Comparison of ENCODE assay signal across 9 mouse cellular contexts in the genomic region with DNA sequence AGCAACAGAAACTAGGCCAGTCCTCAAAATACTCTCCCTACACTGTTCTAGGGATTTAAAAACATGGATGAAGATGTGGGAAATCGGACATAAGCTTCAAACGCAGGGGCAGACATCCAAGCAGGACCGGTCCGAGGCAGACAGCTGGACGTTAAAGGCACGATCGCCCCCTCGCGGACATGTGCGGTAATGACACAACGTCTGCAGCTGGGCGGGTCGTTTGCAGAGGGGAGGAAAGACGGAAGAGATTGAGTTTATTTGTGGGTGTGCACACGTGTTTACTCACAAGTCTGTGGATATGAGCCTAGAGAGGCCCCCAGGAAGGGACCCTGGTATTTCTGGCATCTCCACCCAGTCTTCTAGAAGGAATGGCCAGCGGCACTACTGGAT. TPM values are rescaled to one million over a fixed set of nuclear protein-coding genes. Genes with fewer than 3 reads are reported as not detected.
DNase-seq lines count a peak whose midpoint lies in the region; ATAC-seq and TF ChIP-seq lines count a peak whose summit lies in the region.
"Had no signal": no experiment of that assay in that cellular context is flagged by ENCODE, and none has a peak within 500 bp of the region (broad histone marks: within the 10 kb centered on the region; RNA-seq: fewer than 3 reads in every experiment).

No protein-coding gene starts in this region.

- H3K4me2 ChIP-seq in forebrain, embryonic 15.5 days (replicated peaks): 0 out of 2 replicates have a peak overlapping the region, but pooled peaks have one; percentile 14
- no peak overlapping the region for H3K4me2 ChIP-seq in lung, embryonic 14.5 days
- H3K4me2 ChIP-seq: limb, embryonic 12.5 days had no signal

- whole genome bisulfite sequencing in forebrain, embryonic 15.5 days: 7% methylated on average over 16 of the region's 16 CpGs
- WGBS in lung, embryonic 14.5 days: 5% methylated on average over 16 of the region's 16 CpGs
- WGBS in olfactory bulb, adult 2 months: 5% methylated on average over 16 of the region's 16 CpGs
- WGBS in thymus, adult 2 months: 6% methylated on average over 16 of the region's 16 CpGs

- peak; percentile 89 for TF ChIP-seq CTCF in layer of hippocampus, adult 2 months (conservative IDR thresholded peaks at IDR 0.05)
- peak; percentile 96 for TF ChIP-seq CTCF in lung, embryonic 14.5 days (IDR thresholded peaks at IDR 0.05; ENCODE audit: low read depth)
- peak; percentile 92 for TF ChIP-seq CTCF in olfactory bulb, adult 2 months (IDR thresholded peaks at IDR 0.05; ENCODE audit: insufficient read depth, low read depth, low read length)
- TF ChIP-seq CTCF in thymus, adult 2 months (IDR thresholded peaks at IDR 0.05; ENCODE audit: borderline replicate concordance, control insufficient read depth, extremely low read depth, insufficient read depth, low read length, poor library complexity): peak; percentile 90

- DNase-seq in ES-E14 (ENCODE audit: low read depth, low spot score): peak; percentile 66
- peak; percentile 72 for DNase-seq in cerebellum, adult 11 months
- DNase-seq in layer of hippocampus, adult 2 months (ENCODE audit: low spot score in 2 of 2): peak; percentile 59 to 86
- peak; percentile 91 for DNase-seq in lung, embryonic 14.5 days
- peak; percentile 84 for DNase-seq in thymus, adult 2 months

- in situ Hi-C loops in ES-E14 (cut with MboI; ENCODE audit: low sequenced_read_pairs in 2 of 2, unreplicated experiment in 2 of 2): loop anchor here in 1 of 2 experiments (10.0 kb wide), 3 partner anchors 120 to 280 kb away; partner anchors contain the start of genes Crb3 and Slc25a23

- no peaks in the 10 kb centered on the region for H3K36me3 ChIP-seq in ES-E14 (ENCODE audit: control insufficient read depth, insufficient read depth, low read length, poor library complexity, severe bottlenecking)
- no peaks in the 10 kb centered on the region for H3K36me3 ChIP-seq in forebrain, embryonic 15.5 days
- no peaks in the 10 kb centered on the region for H3K36me3 ChIP-seq in lung, embryonic 14.5 days (ENCODE audit: insufficient read depth)
- H3K36me3 ChIP-seq in thymus, adult 2 months (ENCODE audit: control insufficient read depth, insufficient read depth, low read length): no peaks in the 10 kb centered on the region
- H3K36me3 ChIP-seq: limb, embryonic 12.5 days had no signal

- no peaks in the 10 kb centered on the region for H3K27me3 ChIP-seq in forebrain, embryonic 15.5 days
- no peaks in the 10 kb centered on the region for H3K27me3 ChIP-seq in lung, embryonic 14.5 days (ENCODE audit: insufficient read depth, low read length)
- H3K27me3 ChIP-seq in thymus, adult 2 months (ENCODE audit: control insufficient read depth, insufficient read depth, low read length): no peaks in the 10 kb centered on the region

- H3K4me3 ChIP-seq in ES-E14 (ENCODE audit: insufficient read depth in 1 of 2, low read depth in 1 of 2, low read length in 2 of 2, poor library complexity in 1 of 2, severe bottlenecking in 1 of 2): no peak overlapping the region
- no peak overlapping the region for H3K4me3 ChIP-seq in forebrain, embryonic 15.5 days
- H3K4me3 ChIP-seq in layer of hippocampus, adult 2 months: no peak overlapping the region
- no peak overlapping the region for H3K4me3 ChIP-seq in lung, embryonic 14.5 days (ENCODE audit: low read depth, low read length)
- no peak overlapping the region for H3K4me3 ChIP-seq in olfactory bulb, adult 2 months (ENCODE audit: insufficient read depth, low read depth, low read length)
- no peak overlapping the region for H3K4me3 ChIP-seq in thymus, adult 2 months (ENCODE audit: control insufficient read depth, insufficient read depth, low read length)
- H3K4me3 ChIP-seq: limb, embryonic 12.5 days had no signal

- no peak overlapping the region for H3K9ac ChIP-seq in ES-E14 (ENCODE audit: insufficient read depth, low read depth, low read length, poor library complexity, severe bottlenecking)
- H3K9ac ChIP-seq in forebrain, embryonic 15.5 days (replicated peaks): no peak overlapping the region
- no peak overlapping the region for H3K9ac ChIP-seq in lung, embryonic 14.5 days
- H3K9ac ChIP-seq: limb, embryonic 12.5 days had no signal

- no peak overlapping the region for H3K27ac ChIP-seq in ES-E14 (ENCODE audit: insufficient read depth, low read depth, low read length, poor library complexity, severe bottlenecking)
- no peak overlapping the region for H3K27ac ChIP-seq in forebrain, embryonic 15.5 days (replicated peaks)
- no peak overlapping the region for H3K27ac ChIP-seq in layer of hippocampus, adult 2 months
- H3K27ac ChIP-seq in lung, embryonic 14.5 days (ENCODE audit: low read depth): no peak overlapping the region
- no peak overlapping the region for H3K27ac ChIP-seq in olfactory bulb, adult 2 months (ENCODE audit: insufficient read depth, low read depth, low read length)
- H3K27ac ChIP-seq in thymus, adult 2 months (ENCODE audit: control insufficient read depth, insufficient read depth, low read length): no peak overlapping the region
- H3K27ac ChIP-seq: limb, embryonic 12.5 days had no signal

- ATAC-seq in forebrain, embryonic 15.5 days (replicated peaks): peak; percentile 41
- peak; percentile 42 to 43 for ATAC-seq in hematopoietic stem cell, adult 5-6 weeks (replicated peaks in 1 of 2; ENCODE audit: insufficient read depth in 1 of 2, low FRiP score in 2 of 2, low TSS enrichment in 1 of 2, low read depth in 1 of 2, poor library complexity in 2 of 2, severe bottlenecking in 2 of 2)
- peak; percentile 57 for ATAC-seq in lung, embryonic 14.5 days (ENCODE audit: insufficient read depth)

- no peak for TF ChIP-seq POLR2A in olfactory bulb, adult 2 months (IDR thresholded peaks at IDR 0.05; ENCODE audit: insufficient read depth, low read depth, low read length)
- TF ChIP-seq POLR2A in thymus, adult 2 months (IDR thresholded peaks at IDR 0.05; ENCODE audit: control insufficient read depth, extremely low read depth, insufficient read depth, low read length, poor library complexity): no peak

- H3K4me1 ChIP-seq in ES-E14 (ENCODE audit: control insufficient read depth in 2 of 2, insufficient read depth in 2 of 2, low read length in 2 of 2, poor library complexity in 1 of 2): peaks cover 0 to 5% of the 10 kb centered on the region in 2 experiments; a peak in 1 of 4 replicates
- 0 out of 2 replicates have a peak, but pooled peaks cover 2% of the 10 kb centered on the region for H3K4me1 ChIP-seq in forebrain, embryonic 15.5 days
- no peaks in the 10 kb centered on the region for H3K4me1 ChIP-seq in lung, embryonic 14.5 days (ENCODE audit: insufficient read depth)
- no peaks in the 10 kb centered on the region for H3K4me1 ChIP-seq in olfactory bulb, adult 2 months (ENCODE audit: control insufficient read depth, insufficient read depth, low read length)
- peaks cover 9% of the 10 kb centered on the region for H3K4me1 ChIP-seq in thymus, adult 2 months (replicated peaks; ENCODE audit: control insufficient read depth, insufficient read depth, low read length)
- H3K4me1 ChIP-seq: limb, embryonic 12.5 days had no signal

- no peaks in the 10 kb centered on the region for H3K9me3 ChIP-seq in ES-E14 (ENCODE audit: control insufficient read depth, insufficient read depth, low read depth, low read length)
- H3K9me3 ChIP-seq in forebrain, embryonic 15.5 days: no peaks in the 10 kb centered on the region
- no peaks in the 10 kb centered on the region for H3K9me3 ChIP-seq in lung, embryonic 14.5 days (ENCODE audit: low read depth, low read length)
- H3K9me3 ChIP-seq: limb, embryonic 12.5 days had no signal

TF ChIP-seq in ES-E14, 5 proteins besides CTCF, POLR2A, EP300 and RAD21:
- peak; percentile 43; the same call in 1 of the 2 replicates for TF ChIP-seq ZC3H11A (IDR thresholded peaks at IDR 0.05; ENCODE audit: borderline replicate concordance, low read depth, low read length)
- TF ChIP-seq CHD2 (IDR thresholded peaks at IDR 0.05; ENCODE audit: low read depth, low read length): no peak
- no peak for TF ChIP-seq MAFK (IDR thresholded peaks at IDR 0.05; ENCODE audit: insufficient read depth, low read depth, low read length)
- no peak for TF ChIP-seq ZNF384 (IDR thresholded peaks at IDR 0.05; ENCODE audit: low read depth, low read length)
- TF ChIP-seq HCFC1 (IDR thresholded peaks at IDR 0.05; ENCODE audit: borderline replicate concordance, insufficient read depth, low read length): no peak
TF ChIP-seq in ES-E14: peak in this region for 1.

RNA-seq across cellular contexts. Expression of gene Adgre1, which starts 23.7 kb away (rescaled TPM):
- total RNA-seq in ES-E14 (2012; rRNA removed): 0.22 TPM in 1 of 2 replicates, not detected in the other
- polyA plus RNA-seq in forebrain, embryonic 15.5 days (2015; fragmentation: Nextera tagmentation; extraction: Ambion mirVana): 3.4 and 3.5 TPM in 2 replicates
- total RNA-seq in hematopoietic stem cell, adult 5-6 weeks (2017): 3.5 and 5.6 TPM in 2 replicates
- total RNA-seq in layer of hippocampus, adult 2 months (2021): 1 to 10 TPM; 4.5 to 6.2 TPM
- 5.6 and 6.2 TPM in 2 replicates for polyA plus RNA-seq in lung, embryonic 14.5 days (2014; fragmentation: Nextera tagmentation; extraction: Ambion mirVana)
- not detected in 2 replicates for polyA plus RNA-seq in olfactory bulb, adult 2 months (2012; ENCODE audit: insufficient read depth, insufficient read length, low replicate concordance, missing spikeins)
- polyA plus RNA-seq in thymus, adult 2 months (2012; rRNA removed): 20.5 and 20.8 TPM in 2 replicates

RNA-seq across cellular contexts. Expression of gene Vav1, which starts 55.9 kb away (rescaled TPM):
- total RNA-seq in ES-E14 (2012; rRNA removed): 1.1 and 1.3 TPM in 2 replicates
- 1.2 and 1.5 TPM in 2 replicates for polyA plus RNA-seq in forebrain, embryonic 15.5 days (2015; fragmentation: Nextera tagmentation; extraction: Ambion mirVana)
- 238 and 297 TPM in 2 replicates for total RNA-seq in hematopoietic stem cell, adult 5-6 weeks (2017)
- total RNA-seq in layer of hippocampus, adult 2 months (2021): 1 to 10 TPM; 2.8 to 3.2 TPM
- polyA plus RNA-seq in lung, embryonic 14.5 days (2014; fragmentation: Nextera tagmentation; extraction: Ambion mirVana): 2.7 TPM in 2 replicates
- 215 TPM in 1 of 2 replicates, not detected in the other for polyA plus RNA-seq in olfactory bulb, adult 2 months (2012; ENCODE audit: insufficient read depth, insufficient read length, low replicate concordance, missing spikeins)
- polyA plus RNA-seq in thymus, adult 2 months (2012; rRNA removed): 131 and 137 TPM in 2 replicates
